Mouse (Mus musculus) cerebellum, adult 2 months (tissue): ENCODE data around the gene Psme2.

Experiments used
- CTCF ChIP-seq: fragments of 200-500 bp; IDR thresholded peaks from 2 replicates; pipeline ENCODE4 v1.5.1; 2011; ENCODE audit warnings: low read depth, mild to moderate bottlenecking, control low read depth, low read length, moderate library complexity, borderline replicate concordance; ENCODE audit not compliant: insufficient read depth
- POLR2A ChIP-seq: fragments of 200-500 bp; IDR thresholded peaks from 2 replicates; pipeline ENCODE4 v1.6.1; 2011; ENCODE audit warnings: low read length, control low read depth, borderline replicate concordance; ENCODE audit not compliant: insufficient read depth

GRCm38 (mm10) chr14:55605743-55606459, 15.0 kb upstream of the Psme2 start:
- TF ChIP-seq CTCF (no peak), POLR2A (no peak)
